Mouse (Mus musculus) forebrain, embryonic 11.5 days (tissue): ENCODE measurements around the gene Gm45716. TPM values are rescaled to one million over a fixed set of nuclear protein-coding genes. Genes with fewer than 3 reads are reported as not detected.
"Not testable (repeated sequence)": the region's sequence is repeated elsewhere in the genome, so short reads cannot be mapped to it uniquely, and the experiment has no call there.

Experiments used
- ATAC-seq: fragments of 200-750 bp; cut with Nextera tagmentation; replicated peaks from 2 replicates; pipeline ENCODE4 v1.8.0; 2017; ENCODE audit warnings: moderate TSS enrichment; ENCODE audit not compliant: low FRiP score
- DNase-seq: peaks from one replicate; pipeline ENCODE4 v3.0.0-alpha.2; 2017; ENCODE audit warnings: low spot score
- H3K27ac ChIP-seq: fragments of 300-500 bp; sonication (generic); 2 replicates; pipeline ENCODE4 v1.5.1; 2014; ENCODE audit warnings: low read depth, low read length
- H3K27me3 ChIP-seq: fragments of 300-500 bp; sonication (generic); 2 replicates; pipeline ENCODE4 v1.6.1; 2014; ENCODE audit warnings: mild to moderate bottlenecking, low read length, mixed read lengths; ENCODE audit not compliant: control insufficient read depth, insufficient read depth
- H3K36me3 ChIP-seq: fragments of 300-500 bp; sonication (generic); 2 replicates; pipeline ENCODE4 v1.6.1; 2014; ENCODE audit warnings: mild to moderate bottlenecking, low read length, moderate library complexity, mixed read lengths; ENCODE audit not compliant: control insufficient read depth, insufficient read depth
- H3K4me1 ChIP-seq: fragments of 300-500 bp; sonication (generic); replicated peaks from 2 replicates; pipeline ENCODE4 v1.6.1; 2014; ENCODE audit warnings: low read length, mixed read lengths; ENCODE audit not compliant: control insufficient read depth, insufficient read depth
- H3K4me2 ChIP-seq: fragments of 300-500 bp; sonication (generic); 2 replicates; pipeline ENCODE4 v1.6.1; 2014; ENCODE audit warnings: low read depth, mild to moderate bottlenecking, low read length, moderate library complexity, mixed read lengths; ENCODE audit not compliant: severe bottlenecking
- H3K4me3 ChIP-seq: fragments of 300-500 bp; sonication (generic); 2 replicates; pipeline ENCODE4 v1.5.1; 2014; ENCODE audit warnings: low read depth, low read length
- H3K9ac ChIP-seq: fragments of 300-500 bp; sonication (generic); 2 replicates; pipeline ENCODE4 v1.6.1; 2014; ENCODE audit warnings: low read length
- H3K9me3 ChIP-seq: fragments of 300-500 bp; sonication (generic); 2 replicates; pipeline ENCODE4 v1.6.1; 2016; ENCODE audit warnings: low read length, mixed read lengths; ENCODE audit not compliant: control insufficient read depth
- WGBS: fragments of 180-500 bp; shearing (Covaris S2); extraction: QIAGEN DNeasy Blood & Tissue Kit; methylation state at CpG from one replicate; pipeline ENCODE4 v1.1.7; 2014; 5-methylcytosine and 5-hydroxymethylcytosine counted together
- polyA plus RNA-seq: library from polyadenylated mRNA; unstranded; fragments of >200 nt; fragmentation: Nextera tagmentation; extraction: Ambion mirVana; gene quantifications from 2 replicates; pipeline ENCODE4 v1.2.1, GENCODE M21; 2014

Gm45716 gene
- polyA plus RNA-seq, 1 experiment from 2014 or later: 19.3 TPM

- Histone ChIP-seq H3K4me2 (no peak overlapping the region), H3K9me3 (no peaks in the 10 kb centered on the region), H3K27me3 (no peaks in the 10 kb centered on the region), H3K9ac (no peak overlapping the region), H3K4me1 (peaks cover 6% of the 10 kb centered on the region; the same call in 1 of the 2 replicates), H3K36me3 (no peaks in the 10 kb centered on the region; the same call in 1 of the 2 replicates), H3K27ac (no peak overlapping the region), H3K4me3 (no peak overlapping the region)
- WGBS: 38% methylated on average over 1 of the region's 1 CpGs
- no peak for DNase-seq
- no peak for ATAC-seq
These were observed 86.7 kb downstream of the Gm45716 start for GRCm38 (mm10) chr11:90274187-90274586.

- H3K27ac ChIP-seq: no peak overlapping the region
- H3K4me1 ChIP-seq: no peaks in the 10 kb centered on the region
- no peak overlapping the region for H3K4me3 ChIP-seq
- H3K27me3 ChIP-seq: no peaks in the 10 kb centered on the region
- no peak for ATAC-seq
- no peaks in the 10 kb centered on the region; the same call in 1 of the 2 replicates for H3K36me3 ChIP-seq
- H3K9ac ChIP-seq: no peak overlapping the region
- H3K9me3 ChIP-seq: no peaks in the 10 kb centered on the region
- 89% methylated on average over 7 of the region's 7 CpGs for WGBS
- no peak for DNase-seq
- H3K4me2 ChIP-seq: no peak overlapping the region
These were observed 88.2 kb downstream of the Gm45716 start for GRCm38 (mm10) chr11:90275663-90276062.

GRCm38 (mm10) chr11:90276150-90276549 is 88.7 kb downstream of the Gm45716 start:
- H3K4me3 ChIP-seq: no peak overlapping the region
- no peak for ATAC-seq
- no peaks in the 10 kb centered on the region for H3K27me3 ChIP-seq
- H3K4me2 ChIP-seq: no peak overlapping the region
- H3K27ac ChIP-seq: no peak overlapping the region
- H3K4me1 ChIP-seq: no peaks in the 10 kb centered on the region
- no peaks in the 10 kb centered on the region for H3K9me3 ChIP-seq
- H3K9ac ChIP-seq: no peak overlapping the region
- WGBS: 93% methylated on average over 8 of the region's 8 CpGs
- H3K36me3 ChIP-seq: no peaks in the 10 kb centered on the region; the same call in 1 of the 2 replicates
- no peak for DNase-seq

GRCm38 (mm10) chr11:90276561-90276960 is 89.1 kb downstream of the Gm45716 start:
- H3K9ac ChIP-seq: no peak overlapping the region
- no peaks in the 10 kb centered on the region for H3K36me3 ChIP-seq
- WGBS: 94% methylated on average over 12 of the region's 12 CpGs
- H3K4me2 ChIP-seq: no peak overlapping the region
- no peaks in the 10 kb centered on the region for H3K27me3 ChIP-seq
- DNase-seq (no peak), ATAC-seq (no peak)
- no peak overlapping the region for H3K27ac ChIP-seq
- no peaks in the 10 kb centered on the region for H3K4me1 ChIP-seq
- no peaks in the 10 kb centered on the region for H3K9me3 ChIP-seq
- no peak overlapping the region for H3K4me3 ChIP-seq

- Histone ChIP-seq H3K4me2 (no peak overlapping the region), H3K27ac (no peak overlapping the region), H3K4me3 (no peak overlapping the region), H3K9ac (no peak overlapping the region), H3K36me3 (no peaks in the 10 kb centered on the region), H3K27me3 (no peaks in the 10 kb centered on the region), H3K9me3 (no peaks in the 10 kb centered on the region), H3K4me1 (no peaks in the 10 kb centered on the region)
- ATAC-seq (no peak), DNase-seq (no peak)
- WGBS: 86% methylated on average over 5 of the region's 5 CpGs
These were observed 92.6 kb downstream of the Gm45716 start for GRCm38 (mm10) chr11:90280069-90280468.

- not testable (repeated sequence) for ATAC-seq, H3K9me3 ChIP-seq, H3K4me1 ChIP-seq, H3K27ac ChIP-seq, H3K4me2 ChIP-seq, H3K4me3 ChIP-seq, DNase-seq, H3K36me3 ChIP-seq, H3K27me3 ChIP-seq, H3K9ac ChIP-seq
- 88% methylated on average over 2 of the region's 2 CpGs for WGBS
These were observed 94.5 kb downstream of the Gm45716 start for GRCm38 (mm10) chr11:90281943-90282342.

- ATAC-seq: no peak
- H3K36me3 ChIP-seq: no peaks in the 10 kb centered on the region
These were observed 95.7 kb downstream of the Gm45716 start for GRCm38 (mm10) chr11:90283159-90283558.

GRCm38 (mm10) chr11:90283601-90284000 is 96.1 kb downstream of the Gm45716 start:
- ATAC-seq: no peak
- Histone ChIP-seq H3K4me2 (no peak overlapping the region), H3K36me3 (no peaks in the 10 kb centered on the region), H3K9me3 (no peaks in the 10 kb centered on the region), H3K9ac (no peak overlapping the region), H3K4me1 (no peaks in the 10 kb centered on the region), H3K27ac (no peak overlapping the region), H3K27me3 (no peaks in the 10 kb centered on the region), H3K4me3 (no peak overlapping the region)
- 81% methylated on average over 6 of the region's 6 CpGs for WGBS
- DNase-seq: no peak

More at GRCm38 (mm10) chr11:90283159-90283558, 95.7 kb downstream of the Gm45716 start:
- no peak overlapping the region for H3K9ac ChIP-seq
- no peaks in the 10 kb centered on the region for H3K9me3 ChIP-seq
- no peaks in the 10 kb centered on the region for H3K4me1 ChIP-seq
- no peak overlapping the region for H3K4me2 ChIP-seq
- DNase-seq: no peak
- no peak overlapping the region for H3K27ac ChIP-seq
- no peak overlapping the region for H3K4me3 ChIP-seq
- WGBS: 86% methylated on average over 4 of the region's 4 CpGs
- H3K27me3 ChIP-seq: no peaks in the 10 kb centered on the region

GRCm38 (mm10) chr11:90284079-90284478 is 96.6 kb downstream of the Gm45716 start:
- WGBS: 88% methylated on average over 2 of the region's 2 CpGs
- DNase-seq: no peak
- Histone ChIP-seq H3K4me2 (no peak overlapping the region), H3K4me1 (no peaks in the 10 kb centered on the region), H3K9me3 (no peaks in the 10 kb centered on the region), H3K27ac (no peak overlapping the region), H3K36me3 (no peaks in the 10 kb centered on the region), H3K4me3 (no peak overlapping the region), H3K27me3 (no peaks in the 10 kb centered on the region), H3K9ac (no peak overlapping the region)
- ATAC-seq: no peak
